Mouse (Mus musculus) induced T-regulatory cell, adult 2 months (primary cell): ENCODE measurements at regions not wholly inside any gene's neighbourhood (a gene's known extent, or its start where the extent isn't known, plus 50 kb on each side); places are given as distances from the start of the nearest gene placed in this dataset.

Source experiments
- DNase-seq: peaks from one replicate; pipeline ENCODE4 v3.0.0-alpha.2; 2012; ENCODE audit warnings: low read depth

GRCm38 (mm10) chr11:25538641-25539258 lies 671.8 kb downstream of the 5730522E02Rik start:
- no peak for DNase-seq

GRCm38 (mm10) chr11:25536069-25536468 lies 674.5 kb downstream of the 5730522E02Rik start:
- no peak for DNase-seq

- no peak for DNase-seq
Measured at GRCm38 (mm10) chr11:25533081-25533480, 677.5 kb downstream of the 5730522E02Rik start.

- DNase-seq: no peak
Measured at GRCm38 (mm10) chr11:25531668-25532398, 678.7 kb downstream of the 5730522E02Rik start.

- no peak for DNase-seq
Measured at GRCm38 (mm10) chr11:25528056-25528455, 682.5 kb downstream of the 5730522E02Rik start.

GRCm38 (mm10) chr11:25518903-25519302 lies 691.7 kb downstream of the 5730522E02Rik start:
- DNase-seq: no peak

- DNase-seq: no peak
Measured at GRCm38 (mm10) chr11:25518131-25518530, 692.4 kb downstream of the 5730522E02Rik start.

GRCm38 (mm10) chr11:25505500-25505899 lies 705.1 kb downstream of the 5730522E02Rik start:
- no peak for DNase-seq

- DNase-seq: no peak
Measured at GRCm38 (mm10) chr11:25473682-25474365, 736.7 kb downstream of the 5730522E02Rik start.

- DNase-seq: no peak
Measured at GRCm38 (mm10) chr11:25469819-25470218, 740.7 kb downstream of the 5730522E02Rik start.

- no peak for DNase-seq
Measured at GRCm38 (mm10) chr11:25437206-25437605, 773.4 kb downstream of the 5730522E02Rik start.

- no peak for DNase-seq
Measured at GRCm38 (mm10) chr11:25435645-25436044, 774.9 kb downstream of the 5730522E02Rik start.

- DNase-seq: no peak
Measured at GRCm38 (mm10) chr11:25423186-25423585, 787.4 kb downstream of the 5730522E02Rik start.

GRCm38 (mm10) chr11:25421486-25421885 lies 789.1 kb downstream of the 5730522E02Rik start:
- DNase-seq: no peak

- no peak for DNase-seq
Measured at GRCm38 (mm10) chr11:25410403-25411090, 800.0 kb downstream of the 5730522E02Rik start.

- DNase-seq: no peak
Measured at GRCm38 (mm10) chr11:25391649-25392048, 818.9 kb downstream of the 5730522E02Rik start.

GRCm38 (mm10) chr11:25367111-25367510 lies 843.5 kb downstream of the 5730522E02Rik start:
- no peak for DNase-seq

- no peak for DNase-seq
Measured at GRCm38 (mm10) chr11:25365433-25365832, 845.1 kb downstream of the 5730522E02Rik start.

GRCm38 (mm10) chr11:25359723-25360122 lies 850.8 kb downstream of the 5730522E02Rik start:
- no peak for DNase-seq

- DNase-seq: no peak
Measured at GRCm38 (mm10) chr11:25357717-25358411, 852.7 kb downstream of the 5730522E02Rik start.

GRCm38 (mm10) chr11:25356671-25357586 lies 853.6 kb downstream of the 5730522E02Rik start:
- no peak for DNase-seq
